Mouse (Mus musculus) heart, adult 8-10 months (tissue): ENCODE data around the gene Mccc2. TPM values are rescaled to one million over a fixed set of nuclear protein-coding genes. Genes with fewer than 3 reads are reported as not detected.

Experiments
- DNase-seq: peaks from one replicate; pipeline ENCODE4 v3.0.0; 2022; ENCODE audit warnings: low spot score
- total RNA-seq, 4 experiments: library from RNA; stranded (reverse); gene quantifications; 2 replicates each; pipeline ENCODE4 v1.2.4; 2022

Gene Mccc2
- total RNA-seq, 4 experiments from 2014 or later: 93.3 to 98.8 (median 97.6) TPM

DNA sequence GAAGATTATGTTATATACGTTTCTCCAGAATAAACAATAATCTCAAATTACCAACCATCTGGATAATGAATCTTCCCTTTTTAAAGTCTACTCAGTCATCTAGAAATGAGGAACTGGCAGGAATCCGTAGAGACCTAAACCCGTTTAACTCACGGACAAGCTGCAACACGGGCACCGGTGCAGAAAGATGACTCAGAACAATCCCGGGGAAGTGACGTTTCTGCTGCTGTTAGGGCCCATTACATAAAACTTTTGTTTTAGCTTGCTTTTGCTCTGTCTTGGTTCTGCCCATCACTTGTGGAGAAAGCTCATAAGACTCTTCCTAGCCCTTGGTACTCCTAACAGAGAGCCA lies 76.1 kb downstream of the Mccc2 start:
- DNase-seq: no peak

- DNase-seq: no peak
These were observed 76.7 kb downstream of the Mccc2 start for GRCm38 (mm10) chr13:99938606-99939319.

- no peak for DNase-seq
These were observed 77.7 kb downstream of the Mccc2 start for GRCm38 (mm10) chr13:99937741-99938140.

- DNase-seq: no peak
These were observed 83.0 kb downstream of the Mccc2 start for GRCm38 (mm10) chr13:99932406-99932805.

DNA sequence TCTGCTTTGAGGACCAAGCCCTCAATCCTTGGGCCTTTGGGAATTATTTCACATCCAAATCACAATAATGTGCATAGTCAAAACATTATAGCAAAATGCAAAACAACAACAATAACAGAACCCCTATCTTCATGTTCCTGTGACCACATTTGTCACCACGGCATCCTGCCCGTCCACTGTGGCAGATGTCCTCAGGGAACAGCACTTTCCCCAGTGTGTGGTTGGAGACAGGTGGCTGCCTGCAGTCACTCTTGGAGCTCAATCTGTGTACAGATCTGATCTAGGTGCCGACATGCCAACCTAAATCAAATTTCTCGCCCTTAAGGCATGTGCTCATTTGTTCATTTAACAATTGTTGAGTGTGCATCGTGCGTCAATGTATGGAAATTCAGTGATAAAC lies 83.9 kb downstream of the Mccc2 start:
- DNase-seq: no peak

DNA sequence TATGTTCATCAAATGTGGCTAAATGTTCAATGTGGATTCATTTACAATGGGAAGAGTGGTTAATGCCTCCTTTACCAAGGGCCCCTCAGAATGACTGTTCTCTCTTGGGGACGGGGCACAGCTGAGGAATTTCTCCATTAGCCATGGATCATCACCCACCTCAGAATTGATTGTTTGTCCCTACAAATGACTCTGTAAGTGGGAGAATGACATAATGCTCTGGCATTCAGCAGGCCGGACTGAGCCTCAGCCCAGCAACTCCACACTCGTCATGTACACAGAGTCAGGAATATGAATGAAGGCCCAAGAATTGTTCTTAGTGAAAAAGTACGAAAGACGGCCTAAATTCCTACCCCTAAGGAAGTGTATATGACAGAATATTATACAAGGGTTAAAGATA lies 89.2 kb downstream of the Mccc2 start:
- no peak for DNase-seq

- DNase-seq: no peak
These were observed 99.8 kb downstream of the Mccc2 start for GRCm38 (mm10) chr13:99915632-99916031.

GRCm38 (mm10) chr13:99900965-99901364 lies 114.5 kb downstream of the Mccc2 start, which contains the start of gene Cartpt:
Cartpt (minus strand) TSS chr13:99901091.
- DNase-seq: no peak

- peak; percentile 1 for DNase-seq
These were observed 114.9 kb downstream of the Mccc2 start for GRCm38 (mm10) chr13:99900557-99900892.

DNA sequence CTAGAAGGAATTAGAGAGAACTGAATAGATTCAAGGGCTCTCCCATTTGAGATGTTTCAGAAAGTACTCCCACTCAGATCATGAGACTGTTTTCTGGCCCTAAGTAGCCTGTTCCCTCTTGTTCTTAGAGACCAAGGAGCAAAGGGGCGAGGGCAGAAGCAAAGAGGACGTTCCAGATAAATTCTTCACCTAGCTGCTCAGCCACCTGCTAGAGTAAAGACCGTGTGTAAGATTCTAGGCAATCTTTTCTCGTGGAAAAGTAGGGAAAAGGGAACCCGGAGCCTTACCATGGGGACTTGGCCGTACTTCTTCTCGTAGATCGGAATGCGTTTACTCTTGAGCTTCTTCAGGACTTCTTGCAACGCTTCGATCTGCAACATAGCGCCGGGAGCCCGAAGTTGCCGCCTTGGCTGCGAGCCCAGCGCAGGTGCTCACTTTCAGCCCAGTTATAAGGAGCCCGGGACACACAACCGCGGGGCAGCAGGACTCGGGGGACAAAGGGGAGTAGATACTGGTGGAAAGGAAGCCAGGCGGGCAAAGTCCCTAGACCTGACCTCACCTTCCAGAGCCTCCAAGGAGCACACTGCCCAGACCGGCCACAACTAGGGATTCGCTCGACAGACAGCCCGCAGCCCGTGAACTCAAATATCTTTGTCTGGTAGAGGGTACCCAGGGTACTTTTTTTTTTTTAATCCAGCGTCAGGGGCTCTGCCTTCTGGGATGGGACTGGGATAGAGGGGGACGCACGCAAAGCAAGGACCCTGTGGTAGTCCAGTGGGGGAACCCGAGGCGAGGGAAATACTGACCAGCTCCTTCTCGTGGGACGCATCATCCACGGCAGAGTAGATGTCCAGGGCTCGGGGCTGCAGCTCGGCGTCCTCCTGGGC lies 115.5 kb downstream of the Mccc2 start:
- no peak for DNase-seq

DNA sequence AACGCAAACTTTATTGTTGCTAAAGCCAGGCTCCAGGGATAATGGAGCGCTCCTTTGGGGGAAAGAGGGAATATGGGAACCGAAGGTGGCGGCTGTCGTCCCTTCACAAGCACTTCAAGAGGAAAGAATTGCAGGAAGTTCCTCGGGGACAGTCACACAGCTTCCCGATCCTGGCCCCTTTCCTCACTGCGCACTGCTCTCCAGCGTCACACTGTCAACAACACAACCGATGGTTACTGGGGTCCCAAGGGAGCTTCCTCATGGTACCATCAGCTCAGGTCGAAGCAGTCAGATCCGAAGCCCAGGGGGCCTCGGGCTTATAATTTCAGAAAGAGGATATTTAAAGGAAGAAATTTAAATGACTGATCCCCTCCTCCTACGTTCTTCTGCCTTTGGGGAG lies 116.6 kb downstream of the Mccc2 start:
- DNase-seq: no peak

Other genes with a start within 250 kb of the Mccc2 start
- gene Cartpt, start 114.5 kb downstream of the Mccc2 start, total RNA-seq: not detected
- 10 to 100 TPM; 20.8 to 30.5 (median 24.6) TPM for gene Bdp1, start 88.4 kb upstream of the Mccc2 start, total RNA-seq
- gene Serf1, start 92.4 kb upstream of the Mccc2 start, total RNA-seq: 1 to 10 TPM; 2.9 to 6.8 (median 5.4) TPM
- 10 to 100 TPM; 15.4 to 18.0 (median 16.9) TPM for gene Smn1, start 109.2 kb upstream of the Mccc2 start, total RNA-seq
- gene Naip2, start 186.5 kb upstream of the Mccc2 start, total RNA-seq: 1 to 10 TPM in 1 of 4 experiments, under 1 TPM in 3; 0.50 to 1.1 (median 0.63) TPM
- gene Naip5, start 230.7 kb upstream of the Mccc2 start, total RNA-seq: under 1 TPM; 0.19 to 0.78 (median 0.36) TPM